Mouse (Mus musculus) urinary bladder, postnatal 14 days (tissue): ENCODE measurements around the gene Ptprd.

Source experiments
- DNase-seq: peaks from one replicate; pipeline ENCODE4 v3.0.0; 2021; ENCODE audit warnings: low spot score

Gene Ptprd

GRCm38 (mm10) chr4:76616614-76617013 is 1595.1 kb downstream of the Ptprd start:
- no peak for DNase-seq

DNA sequence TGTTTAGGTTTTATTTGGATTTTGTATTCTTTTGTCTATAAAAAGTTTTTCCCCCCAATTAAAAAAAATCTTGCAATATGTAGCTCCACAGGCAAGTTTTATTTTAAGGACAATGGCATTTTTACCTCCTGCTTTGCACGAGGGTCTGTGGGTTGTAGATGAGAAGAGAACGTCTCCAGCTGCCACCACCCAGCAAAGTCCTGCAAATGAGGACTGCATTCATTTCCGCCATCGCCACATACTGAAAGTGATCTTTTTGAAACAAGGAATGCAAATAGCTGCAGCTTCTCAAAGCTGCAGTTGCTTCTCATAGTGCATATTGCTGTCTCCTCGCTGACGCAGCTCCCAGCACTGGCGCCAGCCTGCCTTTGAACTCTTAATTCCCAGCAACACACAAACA is 1603.5 kb downstream of the Ptprd start:
- DNase-seq = no peak

DNA sequence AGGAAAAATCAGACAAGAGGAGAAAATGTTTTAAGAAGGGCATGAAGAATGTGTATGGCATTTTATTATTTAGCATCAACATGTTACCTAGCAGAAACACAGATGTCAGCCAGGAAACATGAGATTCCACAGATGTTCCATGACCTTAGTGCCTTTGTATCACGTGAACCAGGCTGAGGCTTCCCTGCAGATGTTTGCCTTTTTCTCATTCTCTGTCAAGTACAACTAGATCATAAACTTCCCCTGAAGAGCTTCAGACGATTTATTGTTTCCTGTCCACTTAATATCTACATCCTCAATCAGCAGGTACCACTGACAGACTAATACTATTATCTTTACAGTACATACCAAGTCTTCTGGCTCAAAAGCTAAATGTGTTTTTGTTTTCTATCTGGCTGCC is 1605.0 kb downstream of the Ptprd start:
- no peak for DNase-seq

- DNase-seq = no peak
Measured at GRCm38 (mm10) chr4:76590722-76591121, 1621.0 kb downstream of the Ptprd start.

DNA sequence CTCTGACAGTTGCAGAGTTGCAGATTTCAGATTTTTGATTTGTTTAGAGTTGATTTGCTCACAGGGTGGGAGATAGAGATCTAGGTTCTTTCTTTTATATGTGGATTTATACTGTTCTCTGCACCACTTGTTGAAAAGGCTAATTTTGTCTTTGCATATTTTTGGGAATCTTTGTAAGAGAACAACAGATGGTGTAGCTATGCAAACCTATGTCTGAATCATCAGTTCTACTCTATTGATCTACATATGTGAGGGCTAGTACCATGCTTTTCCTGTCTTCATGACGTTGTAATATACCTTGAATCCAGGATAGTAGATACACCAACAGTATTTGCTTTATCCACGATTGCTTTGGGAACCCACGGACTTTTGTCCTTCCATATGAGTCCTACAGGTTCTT is 1628.7 kb downstream of the Ptprd start:
- DNase-seq = no peak

DNA sequence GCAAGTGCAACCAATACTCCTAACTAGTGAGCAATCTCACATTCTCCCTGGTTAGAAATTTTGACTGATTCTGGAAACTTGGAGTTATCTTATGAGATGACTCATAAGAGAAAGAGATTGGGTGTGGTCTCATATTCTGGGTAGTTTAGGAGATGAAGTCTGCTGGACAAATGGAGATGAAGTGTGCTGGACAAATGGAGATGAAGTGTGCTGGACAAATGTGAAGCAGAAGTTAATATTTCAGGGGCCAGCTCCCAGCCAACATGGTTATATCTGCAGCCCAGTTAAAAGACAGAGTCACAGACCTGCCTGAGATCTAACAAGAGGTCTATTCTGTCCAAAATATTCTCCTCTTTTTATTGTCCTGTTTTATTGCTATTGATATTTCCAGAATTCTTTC is 1645.8 kb downstream of the Ptprd start:
- no peak for DNase-seq

GRCm38 (mm10) chr4:76541769-76542168 is 1670.0 kb downstream of the Ptprd start:
- DNase-seq = no peak

- DNase-seq = no peak
Measured at GRCm38 (mm10) chr4:76532926-76533325, 1678.8 kb downstream of the Ptprd start.

DNA sequence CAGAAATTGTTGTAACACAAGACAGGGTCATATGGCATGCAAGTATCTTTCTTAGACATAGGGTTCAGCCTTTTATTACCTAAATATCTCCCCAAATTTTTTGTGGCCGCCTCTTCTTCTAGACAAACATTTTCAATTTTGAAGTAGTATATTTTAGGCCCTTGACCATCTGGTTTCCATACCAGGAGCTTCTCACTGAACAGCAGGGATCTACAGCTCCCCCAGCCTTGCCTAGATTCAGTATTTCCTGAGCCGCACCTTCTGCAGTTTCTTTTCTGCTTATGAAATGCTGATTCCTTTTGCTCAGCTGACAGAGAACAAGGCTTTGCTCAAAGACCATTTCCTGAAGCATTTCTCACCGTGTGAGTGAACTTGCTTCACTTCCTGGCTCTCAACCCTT is 1686.5 kb downstream of the Ptprd start:
- DNase-seq = no peak

DNA sequence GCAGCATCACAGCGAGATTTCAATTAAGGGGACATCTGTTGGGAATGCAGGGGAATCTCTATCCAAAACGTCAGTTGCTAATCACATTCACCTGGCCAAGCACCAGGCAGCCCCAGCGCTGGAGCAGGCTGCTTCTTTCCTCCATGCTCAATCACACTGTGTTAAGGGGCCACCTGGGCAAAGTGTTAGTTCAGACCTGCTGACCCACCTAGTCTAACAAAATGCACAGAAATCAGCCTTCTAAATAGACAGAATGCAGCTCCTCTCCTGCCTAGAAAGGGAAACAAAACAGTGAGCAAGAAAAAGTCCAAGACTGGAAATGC is 1708.5 kb downstream of the Ptprd start:
- no peak for DNase-seq

- no peak for DNase-seq
Measured at GRCm38 (mm10) chr4:76502575-76503278, 1709.0 kb downstream of the Ptprd start.

- DNase-seq = no peak
Measured at GRCm38 (mm10) chr4:76485848-76486247, 1725.9 kb downstream of the Ptprd start.

- no peak for DNase-seq
Measured at GRCm38 (mm10) chr4:76468366-76469100, 1743.2 kb downstream of the Ptprd start.

GRCm38 (mm10) chr4:76464682-76465081 is 1747.1 kb downstream of the Ptprd start:
- DNase-seq = no peak

DNA sequence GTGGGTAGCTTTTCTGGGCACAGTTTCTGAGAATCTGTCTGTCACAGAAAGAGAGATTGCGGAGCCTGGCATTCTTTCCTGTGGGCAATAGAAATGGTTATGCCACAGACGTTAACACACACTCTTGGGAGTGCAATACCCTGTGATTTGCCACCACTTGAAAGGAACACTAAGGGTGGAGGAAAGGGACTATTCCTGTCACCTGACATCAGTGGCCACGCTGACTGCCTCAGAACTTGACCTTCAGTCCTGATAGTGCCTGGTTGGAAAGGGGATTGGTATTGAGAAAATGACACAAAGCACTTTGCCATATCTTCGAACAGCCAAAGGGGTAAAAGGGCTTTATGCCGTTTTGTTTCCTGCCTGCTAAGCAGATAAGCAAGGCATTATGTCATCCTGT is 1750.4 kb downstream of the Ptprd start:
- no peak for DNase-seq

- no peak for DNase-seq
Measured at GRCm38 (mm10) chr4:76460556-76460955, 1751.2 kb downstream of the Ptprd start.

- no peak for DNase-seq
Measured at GRCm38 (mm10) chr4:76459621-76460020, 1752.1 kb downstream of the Ptprd start.

DNA sequence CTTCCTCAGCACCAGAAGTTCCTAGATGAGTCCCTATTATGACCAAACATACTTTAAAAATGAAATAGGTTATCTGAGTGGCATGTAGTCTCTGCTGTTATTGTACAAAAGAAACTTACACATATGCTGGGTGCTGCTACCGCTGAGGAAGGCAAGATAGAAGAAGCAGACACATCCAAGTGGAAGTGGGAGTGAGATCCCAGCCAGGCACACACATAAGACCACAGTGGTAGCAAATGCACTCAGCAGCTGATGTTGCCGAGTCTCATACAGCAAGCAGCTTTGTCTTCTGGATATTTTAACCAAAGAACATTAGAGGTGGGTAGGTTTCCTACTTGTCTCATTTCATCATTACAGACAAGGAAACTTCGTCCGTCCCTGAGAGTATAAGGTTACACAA is 1759.5 kb downstream of the Ptprd start:
- DNase-seq = no peak

GRCm38 (mm10) chr4:76451019-76451552 is 1760.7 kb downstream of the Ptprd start:
- DNase-seq = peak; percentile 39

DNA sequence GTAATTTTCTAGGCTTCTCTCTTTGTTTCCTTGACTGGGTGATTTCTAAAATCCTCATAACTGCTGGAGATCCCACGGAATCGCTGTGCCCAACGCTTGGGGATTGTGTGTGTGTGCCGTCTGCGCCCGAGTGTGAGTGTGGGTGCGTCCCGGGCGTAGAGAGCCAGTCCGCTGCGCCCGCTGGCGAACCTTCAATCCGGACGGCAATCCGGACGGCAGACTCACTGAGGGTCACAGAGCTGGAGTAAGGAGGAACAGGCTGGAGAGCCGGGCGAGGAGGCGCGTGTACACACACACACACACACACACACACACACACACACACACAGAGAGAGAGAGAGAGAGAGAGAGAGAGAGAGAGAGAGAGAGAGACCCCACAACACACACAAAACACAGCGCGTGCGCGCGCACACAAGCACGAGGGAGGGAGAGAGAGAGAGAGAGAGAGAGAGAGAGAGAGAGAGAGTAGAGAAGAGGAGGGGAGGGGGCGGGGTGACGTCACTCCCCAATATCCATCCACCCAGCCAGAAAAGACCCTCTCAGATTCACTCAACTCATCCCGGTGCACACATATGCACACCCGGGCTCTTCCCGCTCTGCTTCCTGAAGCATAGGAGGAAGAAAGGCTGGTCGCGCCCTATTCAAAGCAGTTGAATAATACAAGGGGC is 1761.3 kb downstream of the Ptprd start:
- peak; percentile 46 for DNase-seq

GRCm38 (mm10) chr4:76449466-76450350 is 1762.1 kb downstream of the Ptprd start:
- DNase-seq = peak; percentile 67
